Mouse (Mus musculus): ENCODE measurements around the gene Fam3c. TPM values are rescaled to one million over a fixed set of nuclear protein-coding genes. Genes with fewer than 3 reads are reported as not detected.

The Fam3c gene
- polyA plus RNA-seq, 1 experiment from 2014 or later, result 62.1 TPM

GRCm38 (mm10) chr6:22297028-22297427, 59.0 kb downstream of the Fam3c start:
- ATAC-seq, result no peak

DNA sequence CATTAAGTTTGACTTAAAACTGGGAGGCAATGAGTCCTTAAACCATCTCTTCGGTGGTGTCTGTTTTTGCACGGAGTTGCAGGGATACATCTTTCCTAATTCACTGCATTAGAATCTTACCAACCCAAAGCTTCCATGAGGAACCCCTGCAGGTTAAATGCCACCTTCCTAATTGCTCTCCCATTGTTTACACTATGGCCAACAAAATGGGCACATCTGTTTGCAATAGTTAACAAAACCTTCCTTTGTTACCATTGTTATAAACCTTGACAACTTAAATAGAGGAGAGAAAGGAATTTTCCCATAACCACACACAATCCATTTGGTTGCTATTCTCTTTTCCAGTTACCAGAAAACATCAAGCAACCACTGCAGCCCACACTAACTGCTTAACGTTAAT, 62.1 kb downstream of the Fam3c start:
- in situ Hi-C loops (cut with MboI; ENCODE audit: low pct_unique_long_range_greater_than_20kb), result no loop called here
- no peak for TF ChIP-seq CTCF (IDR thresholded peaks at IDR 0.05)
- ATAC-seq (no peak), DNase-seq (ENCODE audit: low read depth, low spot score) (no peak)
- no peaks in the 10 kb centered on the region for H3K27me3 ChIP-seq
- CTCF ChIA-PET, result no interaction called here
- POLR2A ChIA-PET, result no interaction called here

More at GRCm38 (mm10) chr6:22297028-22297427, 59.0 kb downstream of the Fam3c start:
- no peak for DNase-seq (ENCODE audit: low read depth, low spot score)
- in situ Hi-C loops (cut with MboI; ENCODE audit: low pct_unique_long_range_greater_than_20kb), result no loop called here
- POLR2A ChIA-PET, result no interaction called here
- no peaks in the 10 kb centered on the region for H3K27me3 ChIP-seq
- CTCF ChIA-PET, result no interaction called here
- TF ChIP-seq CTCF (IDR thresholded peaks at IDR 0.05), result no peak

DNA sequence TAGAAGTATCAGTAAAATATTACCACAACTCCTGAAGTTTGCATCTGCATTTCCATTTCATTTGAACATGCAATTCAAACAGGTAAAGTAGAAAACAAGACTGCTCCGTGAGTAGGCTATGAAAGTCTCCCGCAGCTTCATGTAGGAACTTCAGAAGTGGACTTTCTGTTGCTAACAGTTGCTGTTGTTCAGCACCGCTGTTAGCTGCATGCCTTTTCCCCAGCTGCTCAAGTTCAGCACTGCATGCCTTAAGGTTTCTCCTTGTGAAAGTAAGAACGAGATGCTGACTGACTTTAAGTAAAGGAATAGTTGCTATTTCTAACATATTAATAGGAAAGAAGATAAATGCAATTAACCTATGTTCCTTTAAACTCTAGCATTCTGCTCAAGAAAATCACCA, 64.0 kb downstream of the Fam3c start:
- TF ChIP-seq CTCF (IDR thresholded peaks at IDR 0.05), result no peak
- in situ Hi-C loops (cut with MboI; ENCODE audit: low pct_unique_long_range_greater_than_20kb), result no loop called here
- no peak for ATAC-seq
- ChIA-PET CTCF (no interaction called here), POLR2A (interaction anchor here (0.7 kb wide), 1 partner anchor 9 kb away, joined by 3 read pairs; no protein-coding TSS in a partner anchor)
- DNase-seq (ENCODE audit: low read depth, low spot score), result no peak
- H3K27me3 ChIP-seq, result no peaks in the 10 kb centered on the region

- ATAC-seq (no peak), DNase-seq (ENCODE audit: low read depth, low spot score) (no peak)
- in situ Hi-C loops (cut with MboI; ENCODE audit: low pct_unique_long_range_greater_than_20kb), result no loop called here
- POLR2A ChIA-PET, result interaction anchor here (0.5 kb wide), 1 partner anchor 9 kb away, joined by 5 read pairs; no protein-coding TSS in a partner anchor
- TF ChIP-seq CTCF (IDR thresholded peaks at IDR 0.05), result no peak
- no peaks in the 10 kb centered on the region for H3K27me3 ChIP-seq
- CTCF ChIA-PET, result no interaction called here
Observed at GRCm38 (mm10) chr6:22290790-22291189, 65.3 kb downstream of the Fam3c start.

DNA sequence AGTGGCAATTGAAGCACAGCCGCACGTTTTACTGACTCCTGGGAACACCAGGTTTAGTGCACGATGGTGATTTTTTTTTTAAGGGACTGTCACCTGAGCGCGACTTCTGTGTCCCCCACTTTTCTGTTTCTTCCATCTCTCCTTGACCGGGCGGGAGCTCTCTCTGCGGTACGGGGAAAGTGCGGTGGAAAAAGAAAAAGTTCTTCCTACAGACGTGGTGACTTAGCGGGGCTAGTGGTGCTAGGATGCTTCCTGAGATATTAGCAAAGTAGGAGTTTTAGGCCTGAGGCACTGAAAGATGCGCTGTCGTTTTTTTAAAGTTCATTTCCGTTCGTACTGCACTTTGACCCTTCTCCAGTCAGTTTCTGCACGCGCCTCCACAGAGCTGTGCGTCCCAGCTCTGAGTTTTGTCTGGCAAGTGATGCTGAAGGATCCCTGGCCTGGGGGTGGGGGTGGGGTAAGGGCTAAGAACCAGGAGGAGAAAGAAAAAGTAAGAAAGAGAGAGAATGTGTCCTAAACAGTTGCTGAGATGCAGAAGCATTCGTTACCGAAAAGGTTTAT, 66.5 kb downstream of the Fam3c start:
- ATAC-seq (no peak), DNase-seq (ENCODE audit: low read depth, low spot score) (no peak)
- POLR2A ChIA-PET, result no interaction called here
- H3K27me3 ChIP-seq, result no peaks in the 10 kb centered on the region
- in situ Hi-C loops (cut with MboI; ENCODE audit: low pct_unique_long_range_greater_than_20kb), result no loop called here
- TF ChIP-seq CTCF (IDR thresholded peaks at IDR 0.05), result no peak
- CTCF ChIA-PET, result no interaction called here

GRCm38 (mm10) chr6:22288737-22289460, 67.1 kb downstream of the Fam3c start:
- H3K27me3 ChIP-seq, result no peaks in the 10 kb centered on the region
- in situ Hi-C loops (cut with MboI; ENCODE audit: low pct_unique_long_range_greater_than_20kb), result no loop called here
- no peak for ATAC-seq
- TF ChIP-seq CTCF (IDR thresholded peaks at IDR 0.05), result no peak
- DNase-seq (ENCODE audit: low read depth, low spot score), result no peak
- ChIA-PET POLR2A (no interaction called here), CTCF (interaction anchor here (1.1 kb wide), 1 partner anchor 15 kb away, joined by 3 read pairs; no protein-coding TSS in a partner anchor)

DNA sequence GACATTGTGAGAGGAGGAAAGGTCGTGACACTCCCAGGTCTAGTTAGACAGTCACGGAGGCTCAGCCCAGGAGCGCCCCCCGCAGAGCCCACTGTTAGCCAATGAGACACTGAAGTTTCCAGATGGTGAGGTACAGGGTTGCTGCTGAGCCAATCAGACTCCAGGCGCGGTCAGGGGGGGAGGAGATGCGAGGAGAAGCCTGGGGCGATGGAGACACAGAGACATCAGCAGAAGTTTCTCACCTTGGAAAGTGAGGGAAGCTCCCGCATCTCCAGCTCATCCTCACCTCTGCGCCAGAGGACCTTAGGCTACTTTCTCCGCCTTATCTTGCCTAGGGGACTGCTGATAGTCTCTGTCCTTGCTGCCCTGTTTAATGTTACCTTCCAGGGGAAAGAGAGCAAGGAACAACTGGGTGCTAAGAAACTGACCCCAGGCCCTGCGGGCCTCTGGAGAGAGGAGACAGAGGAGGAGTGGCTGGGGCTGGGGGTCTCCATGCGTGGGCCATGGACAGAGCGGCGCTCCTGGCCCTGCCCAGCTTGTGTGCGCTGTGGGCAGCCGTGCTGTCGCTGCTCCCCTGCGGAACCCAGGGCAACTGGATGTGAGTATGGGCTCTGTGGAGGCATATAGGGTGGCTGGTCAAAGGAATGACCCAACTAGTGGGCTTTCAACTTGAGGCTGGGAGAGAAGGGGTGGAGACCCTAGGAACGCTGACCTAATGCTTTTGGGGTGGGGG, 67.9 kb downstream of the Fam3c start, which contains the start of gene Wnt16:
Wnt16 (plus strand) TSS at position 224 of the 733 bp plus-strand sequence.
- H3K27me3 ChIP-seq, result no peaks in the 10 kb centered on the region
- DNase-seq (ENCODE audit: low read depth, low spot score), result no peak
- ChIA-PET POLR2A (interaction anchor here (0.6 kb wide), 1 partner anchor 202 kb away, joined by 5 read pairs; no protein-coding TSS in a partner anchor), CTCF (interaction anchor here (0.9 to 1.1 kb wide), 2 partner anchors 11 to 15 kb away, joined by 3 read pairs; no protein-coding TSS in a partner anchor)
- TF ChIP-seq CTCF (IDR thresholded peaks at IDR 0.05), result no peak
- in situ Hi-C loops (cut with MboI; ENCODE audit: low pct_unique_long_range_greater_than_20kb), result no loop called here
- ATAC-seq, result no peak

- DNase-seq (ENCODE audit: low read depth, low spot score) (no peak), ATAC-seq (no peak)
- in situ Hi-C loops (cut with MboI; ENCODE audit: low pct_unique_long_range_greater_than_20kb), result no loop called here
- POLR2A ChIA-PET, result no interaction called here
- CTCF ChIA-PET, result interaction anchor here (1.2 kb wide), 1 partner anchor 43 kb away, joined by 3 read pairs; no protein-coding TSS in a partner anchor
- TF ChIP-seq CTCF (IDR thresholded peaks at IDR 0.05), result no peak
- no peaks in the 10 kb centered on the region for H3K27me3 ChIP-seq
Observed at GRCm38 (mm10) chr6:22282405-22282804, 73.6 kb downstream of the Fam3c start.

DNA sequence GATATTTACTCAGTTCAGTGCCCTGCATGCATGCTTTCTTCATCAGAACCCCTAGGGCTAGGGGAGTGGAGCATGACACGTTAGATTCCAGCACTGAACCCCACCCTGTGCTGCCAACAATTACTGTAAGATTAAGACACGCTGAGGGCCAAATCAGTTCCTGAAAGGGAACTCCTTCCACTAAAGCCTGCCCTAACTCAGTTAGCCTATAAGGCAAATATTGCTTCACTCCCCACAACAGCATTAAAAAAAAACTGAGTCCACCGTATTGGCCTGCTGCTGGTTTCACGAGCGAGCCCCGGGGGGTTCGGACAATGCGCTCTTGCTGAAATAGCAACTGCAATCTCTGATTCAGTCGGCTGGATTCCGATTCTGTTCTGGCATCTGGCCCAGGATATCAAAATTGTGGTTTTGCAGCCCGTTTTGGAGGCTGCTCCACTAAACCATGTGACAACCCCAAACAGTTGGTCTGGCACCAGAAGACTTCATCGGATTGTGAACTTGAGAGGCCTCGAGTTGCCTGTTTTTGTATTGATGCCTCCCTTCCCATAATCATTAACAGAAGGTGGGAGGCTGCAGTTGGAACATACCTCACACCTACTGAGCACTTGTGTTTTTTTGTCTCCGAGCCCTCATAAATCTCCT, 75.7 kb downstream of the Fam3c start:
- POLR2A ChIA-PET, result no interaction called here
- CTCF ChIA-PET, result interaction anchor here (0.9 to 1.5 kb wide), 6 partner anchors 10 to 159 kb away, joined by 3 to 9 read pairs (median 3); no protein-coding TSS in a partner anchor

GRCm38 (mm10) chr6:22277941-22278340, 78.1 kb downstream of the Fam3c start:
- ChIA-PET POLR2A (no interaction called here), CTCF (no interaction called here)
- DNase-seq (ENCODE audit: low read depth, low spot score) (no peak), ATAC-seq (no peak)
- H3K27me3 ChIP-seq, result no peaks in the 10 kb centered on the region
- in situ Hi-C loops (cut with MboI; ENCODE audit: low pct_unique_long_range_greater_than_20kb), result loop anchor here (5.0 kb wide), 1 partner anchor 61 kb away; no protein-coding TSS in a partner anchor
- no peak for TF ChIP-seq CTCF (IDR thresholded peaks at IDR 0.05)

More for the DNA sequence above, 75.7 kb downstream of the Fam3c start:
- in situ Hi-C loops (cut with MboI; ENCODE audit: low pct_unique_long_range_greater_than_20kb), result no loop called here
- no peak for TF ChIP-seq CTCF (IDR thresholded peaks at IDR 0.05)
- peak; percentile 99 for DNase-seq (ENCODE audit: low read depth, low spot score)
- no peaks in the 10 kb centered on the region for H3K27me3 ChIP-seq
- peak; percentile 88 for ATAC-seq
